Mouse (Mus musculus) urinary bladder, postnatal 25 days (tissue): ENCODE results near the gene Morn2.
"Not testable (repeated sequence)": the region's sequence is repeated elsewhere in the genome, so short reads cannot be mapped to it uniquely, and the experiment has no call there.

Experiments used
- DNase-seq: peaks from one replicate; pipeline ENCODE4 v3.0.0; 2022; ENCODE audit warnings: low spot score

Gene Morn2

DNA sequence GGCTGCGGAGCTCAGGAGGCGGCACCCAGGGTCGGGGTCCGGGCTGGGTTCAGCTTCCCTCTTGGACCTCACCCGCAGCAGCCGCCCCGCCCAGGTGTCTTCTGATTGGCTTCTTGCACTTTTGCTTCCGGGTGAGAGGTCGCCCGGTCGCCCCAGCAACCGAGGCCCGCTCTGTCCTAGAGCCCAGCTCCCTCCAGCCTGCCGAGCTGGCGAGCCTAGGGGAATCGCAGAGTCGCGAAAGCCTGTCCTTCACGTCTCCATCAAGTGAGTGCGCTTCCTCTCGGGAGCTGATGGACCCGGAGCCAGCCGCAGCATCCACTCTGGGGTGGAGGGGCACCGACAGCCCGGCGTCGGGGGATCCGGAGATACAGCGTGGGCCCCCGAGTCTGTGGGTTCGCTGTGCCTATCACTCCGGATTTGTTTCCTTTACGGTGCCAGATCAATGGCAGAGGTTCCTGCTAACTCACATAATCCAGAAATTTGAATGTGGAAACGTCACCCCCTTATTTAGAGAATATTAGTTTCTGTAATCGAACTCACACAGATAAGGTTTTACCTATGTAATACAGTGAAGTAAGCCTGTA lies at the start of gene Morn2, which contains the start of gene Dhx57:
Morn2 (plus strand) TSS at position 130 of the 584 bp plus-strand sequence.
Dhx57 (minus strand) TSS at position 403 of the 584 bp plus-strand sequence.
- peak; percentile 99 for DNase-seq

DNA sequence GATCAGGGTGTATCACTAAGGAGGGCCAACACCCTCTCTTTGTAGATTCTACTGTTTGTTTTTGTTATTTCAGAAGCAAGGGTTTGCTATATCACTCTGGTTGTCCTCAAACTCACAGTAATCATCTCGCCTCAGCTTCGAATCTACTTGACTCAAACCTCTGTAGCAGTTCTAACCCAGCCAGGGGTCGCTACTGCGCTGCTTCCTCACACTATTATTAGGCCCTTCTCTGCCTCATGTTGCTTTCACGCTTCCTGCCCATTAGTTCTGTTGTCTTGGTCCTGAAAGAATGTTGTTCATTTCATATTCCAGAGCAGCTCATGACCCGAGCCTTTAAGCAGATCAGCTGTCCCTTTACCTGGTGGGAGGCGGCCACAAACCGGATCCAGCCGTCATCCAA lies 48.4 kb upstream of the Morn2 start:
- no peak for DNase-seq

DNA sequence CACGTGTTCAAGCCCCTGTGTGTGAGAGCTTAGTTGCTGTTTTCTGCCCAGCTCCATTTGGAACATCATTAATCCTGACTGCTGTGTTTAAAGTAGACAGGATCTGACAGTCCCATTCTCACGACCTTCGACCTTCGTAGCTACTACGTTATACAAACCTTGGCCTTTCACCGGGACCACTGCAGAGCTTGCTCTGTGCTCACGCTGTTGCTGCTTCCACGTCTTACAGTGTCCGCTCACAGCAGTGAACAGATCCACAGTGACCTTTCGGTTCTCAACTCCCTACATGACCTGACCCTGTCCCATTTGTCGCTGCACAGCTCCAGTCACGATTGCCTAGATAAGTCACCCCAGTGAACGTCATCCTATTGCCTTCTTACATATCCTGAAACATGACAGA lies 46.9 kb upstream of the Morn2 start:
- DNase-seq = no peak

DNA sequence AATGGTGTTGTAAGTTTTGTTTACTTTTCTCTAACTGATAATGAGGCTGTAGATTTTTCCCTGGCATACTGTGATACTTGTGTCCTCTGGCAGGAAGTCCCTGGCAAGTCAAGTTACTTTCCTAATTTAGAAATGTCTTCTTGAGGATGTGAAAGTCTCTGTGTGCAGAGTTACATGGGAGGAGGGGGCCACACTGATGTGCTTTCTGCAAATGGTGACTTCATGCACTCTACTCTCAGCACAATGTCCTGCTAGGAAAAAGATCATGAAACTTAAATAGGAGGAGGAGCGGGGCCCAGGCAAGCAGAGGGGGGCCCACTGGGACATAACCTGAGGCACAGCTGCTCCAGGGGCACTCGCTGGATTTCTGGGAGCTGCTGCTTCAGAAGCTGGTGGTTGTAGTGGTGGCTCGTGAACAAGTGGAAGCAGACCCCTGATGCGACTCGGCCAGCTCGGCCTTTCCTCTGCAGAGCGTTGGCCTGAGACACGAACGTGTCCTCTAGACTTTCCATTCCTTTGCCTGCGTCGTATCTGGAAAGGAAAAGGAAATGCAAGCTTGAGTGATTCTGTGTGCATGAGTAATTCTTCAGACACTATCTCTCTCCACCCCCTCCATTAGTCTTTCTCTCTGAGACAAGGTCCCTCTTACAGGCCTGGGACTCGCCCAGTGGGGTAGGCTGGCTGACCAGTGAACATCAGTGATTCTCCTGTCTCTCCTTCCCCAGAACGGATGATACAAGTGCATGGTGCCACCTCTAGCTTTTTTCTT lies 37.1 kb upstream of the Morn2 start:
- no peak for DNase-seq

DNA sequence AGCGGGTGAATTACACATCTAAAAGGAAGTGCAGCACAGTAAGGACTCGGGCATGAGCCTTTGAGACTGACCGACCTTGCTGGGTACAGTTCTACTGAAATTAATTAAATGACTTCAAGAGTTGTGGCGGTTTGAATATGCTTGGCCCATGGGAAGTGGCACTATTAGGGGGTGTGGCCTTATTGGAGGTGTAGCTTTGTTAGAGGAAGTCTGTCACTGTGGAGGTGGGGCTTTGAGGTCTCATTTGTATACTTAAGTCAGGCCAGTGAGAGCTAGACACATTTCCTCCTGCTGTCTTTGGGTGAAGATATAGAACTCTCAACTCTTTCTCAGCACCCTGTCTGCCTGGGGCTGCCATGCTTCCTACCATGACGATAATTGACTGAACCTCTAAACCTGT lies 35.6 kb upstream of the Morn2 start:
- DNase-seq = no peak

DNA sequence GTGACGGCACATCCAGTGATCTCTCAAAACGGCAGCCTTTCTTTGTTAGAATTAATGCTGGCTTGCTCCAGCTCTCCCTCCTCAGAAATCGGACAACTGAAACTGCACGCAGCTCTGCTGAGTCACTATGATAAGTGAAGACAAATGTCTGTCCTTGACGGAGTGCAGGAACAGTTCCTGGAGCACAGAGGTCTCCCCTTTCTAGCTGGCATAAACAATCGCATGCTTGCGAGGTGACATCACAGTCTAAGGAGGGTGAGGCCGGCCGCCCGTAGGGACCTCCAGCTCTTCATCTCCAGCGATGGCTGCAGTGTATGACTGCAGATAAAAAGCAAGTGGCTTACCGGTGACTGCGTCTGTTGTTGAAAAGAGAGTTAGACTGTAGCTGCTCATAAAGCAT lies 34.8 kb upstream of the Morn2 start:
- DNase-seq = peak; percentile 49

DNA sequence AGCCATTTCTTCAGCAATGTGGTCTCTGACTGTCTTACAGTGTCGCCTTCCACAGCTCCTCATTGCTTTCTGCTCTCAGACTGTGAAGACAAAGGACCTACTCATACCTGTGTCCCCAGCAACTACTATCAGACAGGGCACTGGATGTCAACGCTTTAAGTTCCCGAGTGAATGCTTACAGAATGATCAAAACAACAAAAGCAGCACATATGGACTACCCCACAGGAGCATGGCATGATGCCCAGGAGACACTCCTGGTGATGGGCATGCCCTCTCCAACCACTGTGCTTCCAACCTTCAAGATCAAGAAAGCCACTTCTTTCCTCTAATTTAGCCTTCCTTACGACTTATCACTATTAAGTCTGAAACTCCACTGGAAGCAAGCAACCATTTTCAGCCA lies 22.9 kb upstream of the Morn2 start:
- DNase-seq = no peak

DNA sequence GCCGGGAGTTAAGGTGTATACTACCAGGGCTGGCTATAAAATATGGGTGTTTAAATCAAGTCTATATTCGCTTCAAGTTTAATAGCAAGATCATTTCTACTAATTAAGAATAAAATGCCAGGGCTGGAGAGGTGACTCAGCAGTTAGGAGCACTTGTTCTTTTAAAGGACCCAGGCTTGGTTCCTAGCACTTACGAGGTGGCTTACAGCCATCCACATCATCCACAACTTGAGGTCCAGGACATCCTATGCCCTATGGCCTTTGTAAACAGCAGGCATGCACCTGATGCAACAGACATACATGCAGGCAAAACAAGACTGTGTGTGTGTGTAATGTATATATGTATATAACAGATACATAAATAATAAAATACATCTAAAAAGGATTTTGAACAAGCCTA lies 21.9 kb upstream of the Morn2 start:
- no peak for DNase-seq

DNA sequence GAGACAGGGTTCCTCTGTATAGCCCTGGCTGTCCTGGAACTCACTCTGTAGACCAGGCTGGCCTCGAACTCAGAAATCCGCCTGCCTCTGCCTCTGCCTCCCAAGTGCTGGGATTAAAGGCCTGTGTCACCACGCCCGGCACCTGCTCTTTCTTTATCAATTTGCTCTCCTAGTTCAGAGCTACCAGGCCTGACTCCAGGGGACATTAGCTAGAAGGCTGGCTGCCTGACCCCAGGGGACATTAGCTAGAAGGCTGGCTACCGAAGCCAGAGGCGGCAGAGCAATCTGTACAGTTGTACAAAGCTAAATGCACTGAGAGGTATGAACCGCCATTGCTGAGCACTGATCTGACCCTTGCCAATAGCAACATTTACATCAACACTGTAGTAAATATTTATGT lies 19.4 kb upstream of the Morn2 start:
- DNase-seq = not testable (repeated sequence)

DNA sequence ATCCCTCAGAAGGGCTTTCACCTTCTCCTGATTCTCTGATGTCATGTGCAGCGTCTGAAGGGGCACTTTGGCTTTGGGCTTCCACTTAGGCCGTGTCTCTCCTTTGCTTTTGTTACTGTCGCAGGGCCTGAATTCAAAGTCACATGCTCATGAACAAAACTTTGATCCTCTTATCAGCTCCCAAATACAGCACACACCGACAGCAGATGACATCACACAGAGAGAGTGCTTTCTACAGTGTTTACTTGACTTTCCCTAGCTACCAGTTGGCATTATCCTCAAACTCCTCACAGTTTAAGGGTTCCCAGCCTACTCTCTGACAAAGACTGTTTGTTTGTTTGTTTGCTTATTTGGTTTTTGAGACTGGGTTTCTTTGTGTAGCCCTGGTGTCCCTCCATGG lies 11.7 kb upstream of the Morn2 start:
- DNase-seq = no peak

DNA sequence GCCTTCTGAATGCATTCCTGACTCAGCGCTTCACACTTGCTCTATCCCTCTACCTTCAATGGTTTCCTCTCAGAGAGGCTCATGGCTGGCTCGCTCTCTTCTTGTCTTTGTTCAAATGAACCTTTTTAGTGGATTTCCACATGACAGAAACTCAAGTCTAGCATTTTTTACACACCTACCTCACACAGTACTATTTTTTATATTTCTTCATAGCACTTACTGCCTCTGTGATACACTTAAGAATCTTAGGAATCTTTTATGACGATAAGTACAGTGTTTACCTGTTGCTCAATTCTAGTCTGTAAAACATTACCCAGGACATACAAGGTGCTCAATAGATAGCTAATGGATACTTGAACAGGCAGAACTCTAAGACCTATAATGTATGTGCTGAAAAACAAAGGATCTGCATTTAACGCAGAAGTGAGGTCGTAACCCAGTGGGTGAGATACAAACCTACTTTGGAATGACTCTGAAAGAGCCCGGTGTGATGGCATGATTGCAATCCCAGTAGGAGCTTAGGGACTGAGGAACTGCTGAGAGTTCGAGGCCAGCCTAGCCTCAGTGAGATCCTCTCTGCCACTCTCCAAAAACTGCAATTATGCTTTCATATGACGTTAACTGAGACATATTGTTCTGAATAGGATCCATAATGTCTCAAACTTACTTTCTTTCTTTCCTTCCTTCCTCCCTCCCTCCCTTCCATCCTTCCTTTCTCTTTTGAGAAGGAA lies 10.5 kb upstream of the Morn2 start:
- DNase-seq = no peak

DNA sequence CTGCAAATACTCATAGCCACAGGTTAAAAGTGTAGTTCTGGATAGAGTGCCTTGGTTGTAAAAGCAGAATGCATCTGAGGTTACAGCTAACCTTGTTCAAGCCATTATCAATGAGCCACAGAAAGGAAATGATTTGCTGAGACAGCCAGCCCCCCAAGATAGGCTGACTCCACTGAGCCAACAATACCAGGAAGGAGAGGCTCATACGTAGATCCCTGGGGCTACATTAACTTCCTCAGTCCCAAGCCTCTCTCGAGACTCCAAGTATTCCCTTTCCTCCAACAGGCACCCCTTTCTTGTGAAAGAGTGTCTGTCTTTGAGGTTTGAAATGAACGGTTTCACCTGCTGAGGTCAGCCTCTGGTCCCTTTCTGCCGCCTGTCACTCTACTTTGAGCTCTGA lies 5.6 kb upstream of the Morn2 start:
- no peak for DNase-seq

DNA sequence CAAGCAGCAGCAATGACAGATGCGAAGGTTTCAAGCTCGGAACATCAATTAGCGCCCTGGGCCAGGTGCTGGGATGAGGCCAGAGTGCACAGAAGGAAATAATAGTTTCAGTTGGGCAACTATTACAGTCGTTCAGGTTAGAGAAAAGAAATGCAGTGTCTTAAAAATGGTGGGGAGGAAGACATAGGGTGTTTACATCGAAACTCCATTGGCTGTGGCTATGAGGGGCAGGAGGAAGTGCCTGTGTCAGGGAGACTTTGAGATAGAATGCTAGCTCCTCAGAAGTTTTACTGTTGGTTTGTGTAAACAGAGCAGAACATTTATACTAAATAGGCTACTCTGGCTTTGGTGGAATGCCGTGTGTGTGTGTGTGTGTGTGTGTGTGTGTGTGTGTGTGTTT lies 2.0 kb upstream of the Morn2 start:
- no peak for DNase-seq

DNA sequence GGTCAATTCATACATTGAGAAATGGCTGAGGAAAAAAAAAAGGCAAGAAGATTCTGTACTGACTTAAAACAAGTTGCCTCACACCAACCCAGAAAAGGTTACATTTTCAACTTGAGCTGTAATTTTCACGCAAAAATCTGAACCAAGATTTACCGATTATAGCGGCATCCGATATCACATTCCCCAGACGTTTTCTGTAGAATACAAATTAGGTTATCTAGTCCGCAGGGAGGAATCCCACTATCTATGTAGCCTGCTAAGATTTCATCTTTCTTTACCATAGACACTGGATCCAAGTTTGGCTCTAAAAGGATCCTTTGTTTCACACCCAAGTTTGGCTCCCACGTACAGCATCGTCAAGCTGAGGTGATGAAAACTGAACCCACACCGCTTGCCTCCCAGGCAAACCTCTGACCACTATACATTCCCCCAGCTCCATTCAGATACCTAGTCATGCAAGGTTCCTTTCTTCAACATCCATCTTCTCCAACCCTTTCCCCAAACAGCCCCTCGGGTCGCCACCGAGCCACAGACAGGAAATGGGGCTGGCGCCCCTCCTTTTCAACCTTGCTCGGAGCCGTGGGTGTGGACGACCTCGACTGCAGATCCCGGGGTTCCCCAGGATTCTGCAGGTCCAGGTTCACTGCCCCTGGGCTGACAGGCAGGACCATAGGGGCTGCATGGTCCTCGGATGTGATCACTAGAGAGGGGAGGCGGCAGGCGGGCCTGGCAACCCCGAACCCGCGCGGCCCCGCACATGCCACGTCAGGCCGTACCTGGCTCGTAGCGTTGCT lies 526 bp upstream of the Morn2 start:
- DNase-seq = no peak

DNA sequence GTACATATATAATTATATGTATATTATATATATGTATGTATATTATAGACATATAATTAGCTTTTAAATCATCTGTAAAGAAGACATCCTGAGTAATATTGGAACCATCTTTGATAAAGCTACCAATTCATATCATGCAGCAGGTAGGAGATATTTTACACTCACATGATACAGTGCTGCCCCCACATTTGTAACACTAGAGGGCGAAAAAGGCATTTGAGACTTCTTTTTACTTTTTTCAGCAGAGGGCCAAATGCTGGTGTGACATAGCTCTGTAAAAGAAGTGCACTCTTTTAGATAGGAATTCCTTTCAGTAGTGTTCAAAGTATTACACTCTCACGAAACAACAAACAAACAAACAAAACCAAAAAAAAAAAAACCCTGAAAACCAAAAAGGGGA lies 1.1 kb downstream of the Morn2 start:
- peak; percentile 8 for DNase-seq

DNA sequence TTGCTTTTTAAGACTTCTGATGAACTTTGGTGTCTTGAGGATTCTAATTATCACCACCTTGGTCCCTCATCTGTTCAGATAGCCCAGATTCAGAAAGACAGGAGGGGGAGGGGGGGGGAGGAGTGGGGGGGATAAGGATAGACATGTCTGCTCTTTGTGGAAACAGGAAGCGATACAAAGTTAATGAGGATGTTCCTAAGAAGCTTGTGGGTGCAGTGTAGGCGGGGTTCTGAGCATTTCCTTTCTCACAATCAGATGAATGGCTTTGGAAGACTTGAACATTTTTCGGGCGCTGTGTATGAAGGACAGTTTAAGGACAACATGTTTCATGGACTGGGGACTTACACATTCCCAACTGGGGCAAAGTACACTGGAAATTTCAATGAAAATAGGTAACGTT lies 5.3 kb downstream of the Morn2 start:
- no peak for DNase-seq

DNA sequence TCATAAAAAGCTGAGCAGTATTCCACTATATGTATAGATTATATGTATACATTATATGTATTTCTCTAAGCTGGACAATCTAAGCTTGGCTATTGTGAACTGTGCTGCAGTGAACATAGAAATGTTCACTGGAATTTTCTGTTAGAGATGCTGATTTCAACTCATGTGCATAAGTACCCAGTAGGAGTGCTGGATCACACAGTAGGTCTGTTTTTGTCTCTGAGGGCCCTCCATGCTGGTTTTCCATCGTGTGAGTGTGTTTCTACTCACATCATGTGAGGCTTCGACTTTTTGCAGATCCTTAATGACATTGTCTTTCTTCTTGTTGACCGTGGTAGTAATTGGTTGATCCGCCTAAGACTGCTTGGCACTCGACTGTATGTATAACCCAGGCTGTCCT lies 8.8 kb downstream of the Morn2 start:
- DNase-seq = no peak

DNA sequence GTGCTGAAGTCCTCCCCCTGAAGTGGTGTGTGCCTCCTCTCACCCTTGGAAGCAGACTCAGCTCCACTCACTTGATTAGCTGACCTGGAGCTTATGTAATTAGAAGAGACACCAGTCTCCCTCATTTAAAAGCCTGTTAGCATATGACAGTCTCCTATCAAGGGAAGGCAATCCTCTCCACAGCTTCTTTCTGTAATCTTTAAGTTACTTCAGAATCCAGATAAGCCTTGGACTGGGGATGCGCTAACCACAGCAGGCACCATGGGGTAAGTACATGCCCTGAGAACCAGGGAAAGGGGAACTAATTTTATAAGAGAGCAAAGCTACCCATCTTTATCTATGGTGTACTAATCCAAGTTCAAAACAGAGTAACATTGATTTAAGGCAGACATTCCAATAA lies 17.2 kb downstream of the Morn2 start, which contains the start of gene Arhgef33:
Arhgef33 (plus strand) TSS at position 157 of the 400 bp plus-strand sequence.
- DNase-seq = no peak

DNA sequence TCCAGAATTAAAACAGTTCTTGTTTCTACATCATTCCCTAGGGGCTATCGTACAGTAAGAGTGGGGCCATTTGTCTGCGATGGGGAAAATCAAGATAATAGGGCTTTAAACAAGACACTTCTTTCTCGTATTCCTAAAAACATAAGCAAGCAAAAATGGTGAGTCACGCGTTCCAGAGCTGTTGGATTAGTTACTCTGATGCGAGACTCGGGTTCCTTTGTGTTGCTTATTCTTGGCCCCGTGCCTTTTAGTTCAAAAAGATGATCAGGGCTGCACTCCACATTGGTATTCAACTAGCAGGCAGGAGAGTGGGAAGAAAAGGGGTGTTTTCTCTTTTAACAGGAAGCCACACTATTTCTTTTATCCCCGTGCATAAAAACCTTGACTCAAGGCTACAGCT lies 21.8 kb downstream of the Morn2 start:
- DNase-seq = no peak

DNA sequence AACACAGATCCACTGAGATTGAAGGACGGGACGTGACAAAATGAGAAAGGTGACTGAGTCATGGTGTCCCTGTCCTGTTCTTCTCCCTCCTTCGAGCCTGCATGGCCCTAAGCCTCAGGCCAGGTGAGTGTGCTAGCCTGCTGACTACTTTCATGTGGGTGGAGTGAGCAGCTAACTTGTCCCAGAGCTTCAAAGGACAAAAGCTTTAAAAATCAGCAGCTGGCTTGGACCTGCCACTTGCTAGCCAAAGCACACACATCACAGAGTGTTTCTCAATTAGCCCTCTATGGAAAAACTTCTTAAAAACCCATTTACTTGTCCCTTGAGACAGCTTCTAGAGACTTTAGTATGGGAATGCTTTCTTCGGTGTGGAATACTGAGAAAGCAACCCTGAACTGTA lies 22.4 kb downstream of the Morn2 start:
- DNase-seq = no peak

DNA sequence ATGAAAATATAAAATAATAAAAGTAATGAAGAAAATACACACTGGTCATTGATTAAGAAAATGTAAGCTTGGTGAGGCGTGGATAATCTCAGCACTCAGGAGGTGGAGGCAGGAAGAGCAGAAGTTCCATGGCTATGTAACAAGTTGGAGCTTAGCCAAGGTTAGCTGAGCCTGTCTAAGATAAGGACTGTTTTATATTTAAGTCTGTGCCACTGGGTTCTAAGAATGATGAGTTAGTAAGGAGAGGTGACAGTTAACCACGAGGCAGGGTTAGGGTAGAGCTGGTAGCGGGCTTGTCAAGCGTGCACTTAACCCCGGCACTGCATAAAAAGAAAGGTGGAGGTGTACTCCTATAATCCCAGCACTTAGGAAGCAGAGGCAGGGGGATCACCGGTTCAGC lies 32.2 kb downstream of the Morn2 start:
- DNase-seq = no peak

DNA sequence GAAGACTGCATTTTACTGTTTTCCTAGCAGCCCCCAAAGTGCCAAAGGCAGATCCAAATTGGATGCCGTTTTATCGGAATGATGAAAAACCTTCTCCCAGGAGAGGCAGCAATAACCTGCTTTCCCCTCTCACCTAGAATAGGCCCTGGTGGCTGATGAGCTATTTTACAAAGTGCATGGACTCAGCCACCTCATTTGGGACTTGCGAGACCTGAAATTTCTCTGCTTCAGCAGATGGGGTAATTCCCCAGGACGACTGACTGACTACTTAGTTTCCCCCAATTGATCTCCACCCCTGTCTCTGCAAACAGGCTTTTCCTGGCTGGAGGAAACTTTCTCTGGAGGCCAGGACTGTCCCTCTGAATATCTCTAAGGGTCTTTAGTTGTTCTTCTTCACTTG lies 33.0 kb downstream of the Morn2 start:
- DNase-seq = no peak
